Mouse (Mus musculus) stomach, postnatal 0 days (tissue): Measurements from ENCODE around the gene Setdb1.

ENCODE experiments used
- CTCF ChIP-seq: IDR thresholded peaks from 2 replicates; pipeline ENCODE4 v1.5.1; 2016; ENCODE audit warnings: antibody characterized with exemption, low read depth, mild to moderate bottlenecking, moderate library complexity
- EP300 ChIP-seq: optimal IDR thresholded peaks from 2 replicates; pipeline ENCODE3; 2016; ENCODE audit warnings: antibody characterized with exemption

DNA sequence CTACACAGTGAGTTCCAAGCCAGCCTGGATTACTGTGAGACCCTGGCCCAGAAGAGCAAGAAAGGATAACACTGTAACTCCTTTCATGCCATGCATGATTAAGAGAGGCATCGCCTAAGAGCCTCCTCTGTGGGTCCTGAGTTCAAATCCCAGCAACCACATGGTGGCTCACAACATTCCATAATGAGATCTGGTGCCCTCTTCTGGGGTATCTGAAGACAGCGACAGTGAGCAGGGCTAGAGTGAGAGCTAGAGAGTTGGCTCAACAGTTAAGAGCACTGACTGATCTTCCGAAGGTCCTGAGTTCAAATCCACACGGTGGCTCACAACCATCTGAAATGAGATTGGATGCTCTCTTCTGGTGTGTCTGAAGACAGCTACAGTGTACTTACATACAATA is 82.5 kb downstream of the Setdb1 start:
- TF ChIP-seq CTCF (peak; percentile 30; the same call in 1 of the 2 replicates), EP300 (no peak)
